Mouse (Mus musculus) liver, embryonic 11.5 days (tissue): Measurements from ENCODE around the gene Noa1. TPM values are rescaled to one million over a fixed set of nuclear protein-coding genes. Genes with fewer than 3 reads are reported as not detected.

Source experiments
- ATAC-seq: fragments of 200-750 bp; cut with Nextera tagmentation; replicated peaks from 2 replicates; pipeline ENCODE4 v1.8.0; 2017; ENCODE audit warnings: moderate number of reproducible peaks, mild to moderate bottlenecking, moderate TSS enrichment, moderate library complexity; ENCODE audit not compliant: low FRiP score
- DNase-seq: peaks from one replicate; pipeline ENCODE4 v3.0.0-alpha.2; 2017; ENCODE audit warnings: low spot score
- H3K27ac ChIP-seq: fragments of 300-500 bp; sonication (generic); 2 replicates; pipeline ENCODE4 v1.5.1; 2014; ENCODE audit warnings: mild to moderate bottlenecking, low read depth, low read length, control low read depth
- H3K27me3 ChIP-seq: fragments of 300-500 bp; sonication (generic); replicated peaks from 2 replicates; pipeline ENCODE4 v1.6.1; 2014; ENCODE audit warnings: low read length, mixed read lengths; ENCODE audit not compliant: control insufficient read depth, insufficient read depth
- H3K36me3 ChIP-seq: fragments of 300-500 bp; sonication (generic); 2 replicates; pipeline ENCODE4 v1.6.1; 2014; ENCODE audit warnings: mild to moderate bottlenecking, low read length, moderate library complexity, mixed read lengths; ENCODE audit not compliant: control insufficient read depth, insufficient read depth
- H3K4me1 ChIP-seq: fragments of 300-500 bp; sonication (generic); replicated peaks from 2 replicates; pipeline ENCODE4 v1.6.1; 2014; ENCODE audit warnings: low read length, mixed read lengths; ENCODE audit not compliant: control insufficient read depth, insufficient read depth
- H3K4me2 ChIP-seq: fragments of 300-500 bp; sonication (generic); 2 replicates; pipeline ENCODE4 v1.6.1; 2014; ENCODE audit warnings: mild to moderate bottlenecking, control low read depth, moderate library complexity
- H3K4me3 ChIP-seq: fragments of 300-500 bp; sonication (generic); 2 replicates; pipeline ENCODE4 v1.5.1; 2014; ENCODE audit warnings: low read depth, low read length, control low read depth
- H3K9ac ChIP-seq: fragments of 300-500 bp; sonication (generic); 2 replicates; pipeline ENCODE4 v1.6.1; 2014; ENCODE audit warnings: low read depth, low read length, control low read depth
- H3K9me3 ChIP-seq: fragments of 300-500 bp; sonication (generic); 2 replicates; pipeline ENCODE4 v1.6.1; 2016; ENCODE audit warnings: low read length, inconsistent platforms, mixed read lengths; ENCODE audit not compliant: control insufficient read depth
- WGBS: fragments of 180-500 bp; shearing (Covaris S2); extraction: QIAGEN DNeasy Blood & Tissue Kit; methylation state at CpG from one replicate; pipeline ENCODE4 v1.1.7; 2014; 5-methylcytosine and 5-hydroxymethylcytosine counted together
- polyA plus RNA-seq: library from polyadenylated mRNA; unstranded; fragments of >200 nt; fragmentation: Nextera tagmentation; extraction: Ambion mirVana; gene quantifications from 2 replicates; pipeline ENCODE4 v1.2.1, GENCODE M21; 2014

The Noa1 gene
- polyA plus RNA-seq, 1 experiment from 2014 or later = 57.7 TPM

- no peak for ATAC-seq
- WGBS = 88% methylated on average over 6 of the region's 6 CpGs
- H3K36me3 ChIP-seq = peaks cover 24% of the 10 kb centered on the region
Observed at GRCm38 (mm10) chr5:77301296-77301903, 8.5 kb downstream of the Noa1 start.

GRCm38 (mm10) chr5:77299486-77299885 lies 10.4 kb downstream of the Noa1 start:
- DNase-seq (no peak), ATAC-seq (no peak)
- Histone ChIP-seq H3K4me2 (no peak overlapping the region), H3K27ac (no peak overlapping the region), H3K9me3 (no peaks in the 10 kb centered on the region), H3K27me3 (no peaks in the 10 kb centered on the region), H3K4me1 (no peaks in the 10 kb centered on the region), H3K4me3 (no peak overlapping the region), H3K36me3 (peaks cover 26% of the 10 kb centered on the region), H3K9ac (no peak overlapping the region)
- WGBS = 82% methylated on average over 2 of the region's 2 CpGs

More at GRCm38 (mm10) chr5:77301296-77301903, 8.5 kb downstream of the Noa1 start:
- no peak overlapping the region for H3K4me2 ChIP-seq
- no peak for DNase-seq
- H3K9me3 ChIP-seq = no peaks in the 10 kb centered on the region
- H3K27me3 ChIP-seq = no peaks in the 10 kb centered on the region
- H3K4me1 ChIP-seq = no peaks in the 10 kb centered on the region
- H3K9ac ChIP-seq = no peak overlapping the region
- H3K27ac ChIP-seq = no peak overlapping the region
- H3K4me3 ChIP-seq = no peak overlapping the region

GRCm38 (mm10) chr5:77292803-77293522 lies 16.9 kb downstream of the Noa1 start:
- DNase-seq (no peak), ATAC-seq (no peak)
- 77% methylated on average over 7 of the region's 7 CpGs for WGBS
- Histone ChIP-seq H3K36me3 (peaks cover 39% of the 10 kb centered on the region), H3K4me3 (no peak overlapping the region), H3K27ac (no peak overlapping the region), H3K9me3 (no peaks in the 10 kb centered on the region), H3K4me1 (no peaks in the 10 kb centered on the region), H3K27me3 (no peaks in the 10 kb centered on the region), H3K4me2 (no peak overlapping the region), H3K9ac (no peak overlapping the region)

- Histone ChIP-seq H3K9ac (no peak overlapping the region), H3K27me3 (no peaks in the 10 kb centered on the region), H3K9me3 (no peaks in the 10 kb centered on the region), H3K4me3 (no peak overlapping the region), H3K36me3 (peaks cover 40% of the 10 kb centered on the region), H3K27ac (no peak overlapping the region), H3K4me2 (no peak overlapping the region), H3K4me1 (no peaks in the 10 kb centered on the region)
- DNase-seq = no peak
- ATAC-seq = no peak
- WGBS = 88% methylated on average over 2 of the region's 2 CpGs
Observed at GRCm38 (mm10) chr5:77290606-77291005, 19.3 kb downstream of the Noa1 start.

- Histone ChIP-seq H3K4me3 (no peak overlapping the region), H3K4me1 (no peaks in the 10 kb centered on the region), H3K27me3 (no peaks in the 10 kb centered on the region), H3K9ac (no peak overlapping the region), H3K9me3 (no peaks in the 10 kb centered on the region), H3K27ac (no peak overlapping the region), H3K4me2 (no peak overlapping the region), H3K36me3 (peaks cover 35% of the 10 kb centered on the region)
- DNase-seq (no peak), ATAC-seq (no peak)
- 81% methylated on average over 8 of the region's 8 CpGs for WGBS
Observed at GRCm38 (mm10) chr5:77289686-77290085, 20.2 kb downstream of the Noa1 start.

GRCm38 (mm10) chr5:77287901-77288300 lies 22.0 kb downstream of the Noa1 start:
- ATAC-seq (no peak), DNase-seq (no peak)
- Histone ChIP-seq H3K4me1 (no peaks in the 10 kb centered on the region), H3K36me3 (peaks cover 28% of the 10 kb centered on the region; the same call in 1 of the 2 replicates), H3K9ac (no peak overlapping the region), H3K27ac (no peak overlapping the region), H3K27me3 (no peaks in the 10 kb centered on the region), H3K4me3 (no peak overlapping the region), H3K4me2 (no peak overlapping the region), H3K9me3 (no peaks in the 10 kb centered on the region)
- WGBS = 86% methylated on average over 6 of the region's 6 CpGs

GRCm38 (mm10) chr5:77286904-77287303 lies 23.0 kb downstream of the Noa1 start:
- no peak overlapping the region for H3K4me3 ChIP-seq
- ATAC-seq = no peak
- peaks cover 31% of the 10 kb centered on the region for H3K36me3 ChIP-seq
- no peaks in the 10 kb centered on the region for H3K9me3 ChIP-seq
- H3K4me2 ChIP-seq = no peak overlapping the region
- no peak for DNase-seq
- H3K27ac ChIP-seq = no peak overlapping the region
- H3K27me3 ChIP-seq = no peaks in the 10 kb centered on the region
- H3K4me1 ChIP-seq = no peaks in the 10 kb centered on the region
- WGBS = 75% methylated on average over 5 of the region's 5 CpGs
- H3K9ac ChIP-seq = no peak overlapping the region

- ATAC-seq (no peak), DNase-seq (no peak)
- H3K4me1 ChIP-seq = no peaks in the 10 kb centered on the region
- no peaks in the 10 kb centered on the region for H3K27me3 ChIP-seq
- H3K9me3 ChIP-seq = no peaks in the 10 kb centered on the region
- no peak overlapping the region for H3K27ac ChIP-seq
- no peak overlapping the region for H3K4me2 ChIP-seq
- H3K36me3 ChIP-seq = peaks cover 36% of the 10 kb centered on the region
- H3K4me3 ChIP-seq = no peak overlapping the region
- WGBS = 82% methylated on average over 7 of the region's 7 CpGs
- no peak overlapping the region for H3K9ac ChIP-seq
Observed at GRCm38 (mm10) chr5:77285685-77286084, 24.2 kb downstream of the Noa1 start.

GRCm38 (mm10) chr5:77282242-77282641 lies 27.6 kb downstream of the Noa1 start:
- H3K4me1 ChIP-seq = peaks cover 2% of the 10 kb centered on the region; the same call in 1 of the 2 replicates
- no peak overlapping the region for H3K4me3 ChIP-seq
- peaks cover 36% of the 10 kb centered on the region for H3K36me3 ChIP-seq
- no peak overlapping the region for H3K9ac ChIP-seq
- 90% methylated on average over 9 of the region's 9 CpGs for WGBS
- H3K9me3 ChIP-seq = no peaks in the 10 kb centered on the region
- no peak overlapping the region for H3K27ac ChIP-seq
- no peak for DNase-seq
- H3K4me2 ChIP-seq = no peak overlapping the region
- no peak for ATAC-seq
- no peaks in the 10 kb centered on the region for H3K27me3 ChIP-seq
